Mouse (Mus musculus) common myeloid progenitor, adult 5-6 weeks (primary cell): ENCODE data around the gene Gm26992. TPM values are rescaled to one million over a fixed set of nuclear protein-coding genes. Genes with fewer than 3 reads are reported as not detected.
"Not testable (repeated sequence)": the region's sequence is repeated elsewhere in the genome, so short reads cannot be mapped to it uniquely, and the experiment has no call there.

Source experiments
- ATAC-seq: replicated peaks from 2 replicates; pipeline ENCODE4 v1.8.0; 2016; ENCODE audit warnings: low read depth, mild to moderate bottlenecking, moderate TSS enrichment, inconsistent platforms; ENCODE audit not compliant: poor library complexity, severe bottlenecking
- total RNA-seq: library from RNA; stranded (forward); fragments of 200-1000, 187-1606 nt; gene quantifications from 2 replicates; pipeline ENCODE4 v1.2.3, GENCODE M21; 2017

Gm26992 gene
- total RNA-seq: not detected in 2 replicates

- no peak for ATAC-seq
Measured at GRCm38 (mm10) chrX:103421710-103422109, at the start of gene Gm26992. Gene Gm26992, plus strand, starts transcription at chrX:103422010.

- 0 out of 2 replicates have a peak, but pooled peaks have one; percentile 39 for ATAC-seq
Measured at GRCm38 (mm10) chrX:103374250-103374649, 47.6 kb upstream of the Gm26992 start.

- no peak for ATAC-seq
Measured at GRCm38 (mm10) chrX:103384528-103384927, 37.3 kb upstream of the Gm26992 start.

GRCm38 (mm10) chrX:103388131-103388530 is 33.7 kb upstream of the Gm26992 start:
- ATAC-seq: no peak

DNA sequence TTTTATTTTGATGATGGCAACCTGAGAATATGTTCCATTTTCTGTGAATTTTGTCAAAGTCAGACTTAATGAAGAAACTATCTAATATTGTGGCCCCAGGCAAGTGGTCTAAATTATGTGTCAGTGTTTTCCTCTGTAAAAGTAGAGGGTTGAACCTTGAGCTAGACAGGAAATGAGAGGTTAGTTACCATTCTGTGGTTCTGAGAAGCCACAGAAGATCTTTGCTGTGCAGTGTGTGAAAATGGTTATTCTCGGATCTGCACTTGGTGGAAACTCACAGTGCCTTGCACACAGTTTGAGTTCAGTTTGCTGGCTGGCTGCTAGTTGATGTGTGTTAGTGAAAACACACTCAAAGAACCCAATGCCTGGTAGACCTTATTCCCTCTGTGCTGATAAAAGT is 28.0 kb upstream of the Gm26992 start:
- 0 out of 2 replicates have a peak, but pooled peaks have one; percentile 22 for ATAC-seq

GRCm38 (mm10) chrX:103405021-103405420 is 16.8 kb upstream of the Gm26992 start:
- no peak for ATAC-seq

GRCm38 (mm10) chrX:103414167-103414566 is 7.6 kb upstream of the Gm26992 start, which contains the start of gene Tsx:
Gene Tsx, plus strand, starts transcription at chrX:103414467.
- no peak for ATAC-seq

DNA sequence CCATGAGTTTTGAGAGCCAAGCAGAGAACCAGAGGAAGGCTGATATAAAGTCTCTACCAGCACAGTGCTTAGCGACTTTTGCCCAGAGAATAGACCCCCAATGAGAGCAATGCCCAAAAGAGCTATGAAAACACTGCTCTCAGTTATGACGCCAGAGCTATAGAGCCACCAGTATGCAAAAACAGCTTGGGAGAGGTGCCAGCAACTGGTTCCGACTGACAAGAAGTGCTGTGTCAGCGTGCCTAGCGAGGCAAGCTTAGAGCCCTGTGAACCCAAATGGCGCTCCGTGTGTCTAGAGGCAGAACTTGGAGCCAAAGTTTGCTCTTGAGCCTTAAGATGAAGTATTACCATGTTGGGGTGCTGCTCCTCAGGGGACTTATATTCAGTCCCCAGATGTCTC is 5.9 kb downstream of the Gm26992 start:
- ATAC-seq: 0 out of 2 replicates have a peak, but pooled peaks have one; percentile 39

GRCm38 (mm10) chrX:103432293-103432692 is 10.5 kb downstream of the Gm26992 start:
- no peak for ATAC-seq

- ATAC-seq: no peak
Measured at GRCm38 (mm10) chrX:103438023-103438422, 16.2 kb downstream of the Gm26992 start.

DNA sequence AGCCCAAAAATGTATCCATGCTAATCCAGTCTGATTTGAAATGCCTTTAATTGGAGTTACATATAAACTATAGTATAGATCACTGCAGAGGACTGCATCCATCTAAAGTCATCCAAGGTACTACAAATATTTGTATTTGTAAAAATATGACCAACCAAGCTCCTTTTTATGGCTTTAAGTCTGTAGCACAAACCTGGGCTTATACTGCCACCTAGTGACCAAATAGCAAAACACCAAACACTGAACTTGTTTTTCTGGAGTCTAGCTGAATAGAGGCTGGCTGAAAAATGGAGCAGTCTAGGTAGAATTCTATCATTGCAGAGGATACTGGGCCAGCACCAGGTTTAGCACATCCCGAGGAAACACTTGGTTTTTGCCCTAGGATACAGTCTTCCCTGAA is 19.0 kb downstream of the Gm26992 start:
- peak; percentile 62; the same call in 1 of the 2 replicates for ATAC-seq

- peak; percentile 50 for ATAC-seq
Measured at GRCm38 (mm10) chrX:103443755-103444154, 21.9 kb downstream of the Gm26992 start.

DNA sequence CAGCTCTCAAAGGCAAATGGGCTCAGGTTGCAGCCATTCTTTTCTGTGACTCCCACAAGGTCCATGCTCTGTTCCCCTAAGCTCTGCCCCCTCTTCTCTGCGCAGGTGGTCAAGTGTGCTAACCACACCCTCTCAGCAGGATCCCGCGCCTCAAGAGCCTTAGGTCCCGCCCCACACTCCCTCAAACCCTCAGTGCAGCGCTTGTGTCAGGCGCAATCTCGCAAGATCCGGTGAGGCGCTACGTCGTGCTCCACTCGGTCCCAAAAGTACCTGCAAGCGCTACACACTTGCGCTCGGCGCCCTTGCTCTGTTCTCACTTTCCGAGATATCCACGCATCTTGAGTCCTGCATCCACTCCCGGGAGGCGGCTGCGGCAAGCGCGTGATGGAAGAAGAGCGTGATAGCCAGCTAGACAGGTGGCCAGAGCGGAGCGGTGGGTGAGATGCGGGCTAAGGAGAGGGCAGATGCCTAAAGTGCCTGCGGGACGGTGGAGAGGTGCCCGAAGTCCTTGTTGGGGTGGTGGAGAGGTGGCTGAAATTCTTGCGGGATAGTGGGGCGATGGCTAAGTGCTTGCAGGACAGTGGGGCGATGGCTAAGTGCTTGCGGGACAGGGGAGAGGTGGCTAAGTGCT is 25.8 kb downstream of the Gm26992 start:
- peak; percentile 96 for ATAC-seq

DNA sequence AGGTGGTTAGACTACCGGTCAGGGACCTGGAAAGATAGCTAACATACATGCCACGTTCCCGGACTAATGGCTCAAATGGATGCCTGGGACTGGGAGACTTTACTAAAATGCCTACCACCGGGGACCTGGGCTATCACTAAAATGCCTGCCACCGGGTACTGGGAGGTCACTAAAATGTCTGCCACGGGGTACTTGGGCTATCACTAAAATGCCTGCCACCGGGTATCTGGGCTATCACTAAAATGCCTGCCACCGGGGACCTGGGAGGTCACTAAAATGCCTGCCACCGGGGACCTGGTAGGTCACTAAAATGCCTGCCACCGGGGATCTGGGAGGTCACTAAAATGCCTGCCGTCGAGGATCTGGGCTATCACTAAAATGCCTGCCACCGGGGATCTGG is 26.6 kb downstream of the Gm26992 start:
- ATAC-seq: not testable (repeated sequence)

DNA sequence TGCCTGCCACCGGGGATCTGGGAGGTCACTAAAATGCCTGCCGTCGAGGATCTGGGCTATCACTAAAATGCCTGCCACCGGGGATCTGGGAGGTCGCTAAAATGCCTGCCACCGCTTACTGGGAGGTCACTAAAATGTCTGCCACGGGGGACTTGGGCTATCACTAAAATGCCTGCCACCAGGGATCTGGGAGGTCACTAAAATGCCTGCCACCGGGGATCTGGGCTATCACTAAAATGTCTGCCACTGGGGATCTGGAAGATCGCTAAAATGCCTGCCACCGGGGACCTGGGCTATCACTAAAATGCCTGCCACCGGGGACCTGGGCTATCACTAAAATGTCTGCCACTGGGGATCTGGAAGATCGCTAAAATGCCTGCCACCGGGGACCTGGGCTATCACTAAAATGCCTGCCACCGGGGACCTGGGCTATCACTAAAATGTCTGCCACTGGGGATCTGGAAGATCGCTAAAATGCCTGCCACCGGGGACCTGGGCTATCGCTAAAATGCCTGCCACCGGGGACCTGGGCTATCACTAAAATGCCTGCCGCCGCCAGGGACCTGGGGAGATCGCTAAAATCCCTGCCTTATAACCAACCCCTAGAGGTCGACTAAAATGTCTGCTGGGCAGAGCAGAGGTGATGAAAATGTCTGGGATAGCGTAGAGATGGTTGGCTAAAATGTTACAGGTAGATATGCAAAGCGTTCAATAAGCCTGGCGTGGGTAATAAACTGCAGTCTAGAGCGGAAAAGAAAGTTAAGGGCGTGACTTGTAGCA is 27.3 kb downstream of the Gm26992 start:
- not testable (repeated sequence) for ATAC-seq

DNA sequence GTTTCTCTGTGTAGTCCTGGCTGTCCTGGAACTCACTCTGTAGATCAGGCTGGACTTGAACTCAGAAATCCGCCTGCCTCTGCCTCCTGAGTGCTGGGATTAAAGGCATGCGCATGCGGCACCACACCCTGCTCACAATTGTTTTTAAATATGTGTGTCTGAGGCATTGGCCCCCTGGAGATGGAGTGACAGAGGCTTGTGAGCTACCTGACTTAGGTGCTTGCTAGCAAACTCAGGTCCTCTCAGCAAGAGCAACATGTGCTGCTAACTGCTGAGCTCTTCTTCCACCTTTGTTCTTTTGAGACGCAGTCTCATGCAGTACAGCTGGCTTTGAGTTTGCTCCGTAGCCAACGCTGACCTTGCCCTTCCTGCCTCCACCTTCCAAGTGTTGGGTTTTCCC is 31.0 kb downstream of the Gm26992 start:
- ATAC-seq: no peak

DNA sequence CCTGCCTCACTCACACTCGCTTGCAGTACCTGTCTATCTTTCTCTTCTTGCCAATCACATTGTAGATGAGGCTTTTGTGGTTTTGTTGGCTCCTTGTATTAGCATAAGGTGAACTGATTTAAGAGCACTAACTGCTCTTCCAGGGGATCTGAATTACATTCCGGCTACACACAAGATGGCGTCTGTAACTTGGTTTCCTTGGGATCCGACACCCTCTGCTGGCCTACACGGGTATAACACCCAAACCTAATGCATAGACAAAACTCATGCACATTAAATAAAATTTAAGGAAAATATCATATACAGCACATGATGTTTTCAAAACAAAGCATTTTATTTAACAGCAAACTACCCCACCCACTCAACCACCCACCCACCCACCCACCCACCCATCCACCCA is 38.2 kb downstream of the Gm26992 start:
- ATAC-seq: no peak

DNA sequence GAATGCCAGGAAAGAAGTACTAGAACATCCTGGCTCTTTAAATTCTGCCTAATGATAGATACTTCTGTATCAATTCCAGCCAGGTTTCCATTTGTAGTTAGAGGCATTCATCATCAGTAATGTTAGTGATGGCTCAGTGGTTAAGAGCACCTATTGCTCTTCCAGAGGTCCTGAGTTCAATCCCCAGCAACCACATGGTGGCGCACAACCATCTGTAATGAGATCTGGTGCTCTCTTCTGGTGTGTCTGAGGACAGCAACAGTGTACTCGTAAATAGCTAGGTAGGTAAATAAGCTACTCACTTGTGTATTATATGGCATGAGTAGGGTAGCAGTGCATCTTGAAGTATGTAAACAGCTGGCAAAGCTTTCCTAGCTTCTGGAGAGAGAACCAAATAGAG is 47.2 kb downstream of the Gm26992 start:
- no peak for ATAC-seq

DNA sequence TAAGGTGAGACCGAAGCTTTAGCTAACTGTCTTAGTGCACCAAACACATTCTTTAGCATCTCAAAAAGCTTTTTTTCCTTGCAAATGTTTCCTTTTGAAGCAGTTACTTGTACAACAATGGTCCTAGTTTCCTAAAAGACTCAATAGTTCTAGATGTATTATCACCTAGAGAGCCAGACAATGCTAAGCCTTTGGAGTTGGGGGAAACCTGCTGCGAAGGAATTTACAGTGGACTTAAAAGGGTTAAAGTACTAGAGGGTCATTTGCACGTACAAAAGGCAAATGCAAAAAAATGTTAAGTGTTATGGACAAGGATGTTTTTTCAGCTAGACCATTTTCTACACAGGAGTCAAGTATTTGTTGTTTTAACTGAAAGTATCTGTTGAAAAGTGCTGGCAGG is 50.5 kb downstream of the Gm26992 start:
- no peak for ATAC-seq

GRCm38 (mm10) chrX:103477507-103477906 is 55.7 kb downstream of the Gm26992 start:
- peak; percentile 97 for ATAC-seq
